Mouse (Mus musculus): ENCODE results near the gene Mapk8.
A peak's percentile ranks its signal among the peaks of the same experiment; 100 is the strongest.

Gene Mapk8

DNA sequence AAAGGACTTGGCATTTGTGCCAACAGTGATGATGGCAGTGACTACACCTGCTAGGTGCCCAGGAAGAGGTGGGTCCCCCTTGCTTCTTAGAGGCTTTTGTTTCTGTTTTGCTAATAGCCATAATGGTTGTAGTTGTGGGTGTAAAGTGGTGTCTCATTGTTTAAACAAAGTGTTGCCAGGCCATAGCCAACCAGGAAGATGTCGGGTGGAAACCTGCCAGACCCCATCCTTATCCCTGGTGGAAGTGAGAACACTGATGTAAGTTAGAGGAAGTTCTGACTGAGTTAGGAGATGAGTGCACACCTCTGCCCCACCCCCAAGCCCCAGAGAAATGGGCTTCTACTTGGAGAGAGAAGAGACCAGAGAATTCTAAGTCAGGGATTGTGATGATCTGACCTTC lies 98.8 kb downstream of the Mapk8 start:
- no peak for DNase-seq (ENCODE audit: low read depth, low spot score)

DNA sequence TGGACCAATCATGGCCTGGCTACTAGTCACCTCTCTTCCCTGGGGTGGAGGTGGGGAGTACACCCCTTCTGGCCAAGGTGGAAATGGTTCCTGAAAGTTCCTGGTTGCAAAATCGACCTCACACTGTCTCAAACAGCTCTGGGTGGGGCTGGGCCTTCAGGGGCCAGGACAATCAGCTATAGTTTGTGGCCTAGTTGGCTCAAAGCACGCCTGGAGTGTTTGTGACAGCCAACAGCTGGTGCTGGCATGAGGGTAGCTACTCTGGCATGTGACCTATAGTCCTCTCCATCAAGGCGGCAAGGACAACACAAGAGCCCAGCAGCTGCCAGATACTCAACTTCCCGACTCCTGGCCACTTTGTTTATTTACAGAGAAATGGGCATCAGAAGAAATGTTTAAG lies 99.2 kb downstream of the Mapk8 start:
- no peak for DNase-seq (ENCODE audit: low read depth, low spot score)

DNA sequence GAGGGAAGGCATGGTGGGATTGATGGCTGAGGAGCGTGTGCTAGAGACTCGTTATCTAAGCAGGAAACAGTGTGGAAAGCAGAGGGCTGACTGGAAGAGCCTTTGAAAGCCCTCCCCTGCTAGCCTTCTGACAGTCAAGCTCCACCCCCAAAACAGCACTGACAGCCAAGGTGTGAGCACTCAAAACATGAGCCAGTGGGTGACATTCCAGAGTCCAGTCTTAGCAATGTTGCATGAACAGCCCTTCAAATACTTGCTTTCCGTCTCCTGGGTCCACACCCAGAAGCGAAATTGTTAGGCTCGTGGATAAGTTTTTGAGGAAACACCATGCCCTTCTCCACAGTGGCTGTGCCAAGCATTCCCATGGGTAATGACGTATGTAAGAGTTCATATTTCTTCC lies 100.4 kb downstream of the Mapk8 start:
- no peak for DNase-seq (ENCODE audit: low read depth, low spot score)

DNA sequence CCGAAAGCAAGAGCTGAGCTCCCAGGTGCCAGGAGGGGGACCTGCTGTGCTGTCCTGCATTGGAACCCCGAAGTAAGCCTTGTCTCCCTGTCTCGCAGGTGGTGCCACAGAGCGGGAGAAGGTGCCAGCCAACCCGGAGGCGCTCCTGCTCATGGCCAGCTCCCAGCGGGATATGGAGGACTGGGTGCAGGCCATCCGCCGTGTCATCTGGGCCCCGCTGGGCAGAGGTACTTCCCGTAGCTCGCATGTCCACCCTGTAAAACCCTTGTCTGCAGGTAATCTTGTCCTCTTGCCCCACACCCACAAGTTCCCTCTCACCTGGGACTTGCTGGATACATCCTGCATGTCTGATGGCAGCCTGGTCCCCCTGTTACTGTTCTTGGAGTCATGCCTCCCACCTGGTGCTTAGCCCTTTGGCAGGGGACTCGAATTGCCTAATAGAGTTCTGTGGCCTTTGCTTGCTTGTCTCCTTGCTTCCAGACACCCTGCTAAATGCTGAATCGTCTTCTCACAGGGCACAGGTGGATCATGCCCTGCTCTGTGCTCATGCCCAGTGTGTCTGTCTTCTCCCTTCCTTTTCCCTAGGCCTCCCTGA lies 103.7 kb downstream of the Mapk8 start:
- no peak for DNase-seq (ENCODE audit: low read depth, low spot score)

DNA sequence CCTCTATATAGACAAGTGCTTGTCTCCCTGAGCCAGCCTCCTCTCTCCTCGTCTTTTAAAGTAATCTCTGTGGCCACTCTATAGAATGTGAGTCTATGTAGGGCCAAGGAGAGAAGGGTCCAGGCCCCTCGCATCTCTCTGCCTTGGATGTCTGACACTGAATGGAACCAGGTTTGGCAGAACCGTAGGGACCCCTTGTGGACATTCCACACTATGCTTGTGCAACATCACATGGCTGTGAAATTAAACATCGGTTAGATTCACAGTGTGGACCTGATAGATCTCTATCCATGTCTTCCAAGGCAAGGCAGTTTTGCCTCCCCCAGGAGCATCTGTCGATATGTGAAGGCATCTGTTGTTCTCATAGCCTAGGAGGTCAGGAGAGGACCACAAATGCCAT lies 108.3 kb downstream of the Mapk8 start:
- DNase-seq (ENCODE audit: low read depth, low spot score) = no peak

DNA sequence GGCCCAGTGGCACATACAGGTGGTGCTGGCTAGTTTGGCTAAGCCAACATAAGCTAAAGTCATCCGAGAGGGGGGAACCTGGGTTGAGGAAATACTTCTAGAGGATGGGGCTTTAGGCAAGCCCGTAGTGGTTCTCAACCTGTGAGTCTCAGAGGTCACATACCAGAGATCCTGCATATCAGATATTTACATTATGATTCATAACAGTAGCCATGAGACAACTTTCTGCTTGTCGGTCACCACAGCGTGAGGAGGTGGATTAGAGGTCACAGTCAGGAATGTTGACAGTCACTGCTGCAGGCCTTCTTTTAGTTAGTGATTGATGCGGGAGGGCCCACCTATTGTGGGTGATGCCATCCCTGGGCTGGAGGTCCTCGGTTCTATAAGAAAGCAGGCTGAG lies 111.2 kb downstream of the Mapk8 start:
- no peak for DNase-seq (ENCODE audit: low read depth, low spot score)

DNA sequence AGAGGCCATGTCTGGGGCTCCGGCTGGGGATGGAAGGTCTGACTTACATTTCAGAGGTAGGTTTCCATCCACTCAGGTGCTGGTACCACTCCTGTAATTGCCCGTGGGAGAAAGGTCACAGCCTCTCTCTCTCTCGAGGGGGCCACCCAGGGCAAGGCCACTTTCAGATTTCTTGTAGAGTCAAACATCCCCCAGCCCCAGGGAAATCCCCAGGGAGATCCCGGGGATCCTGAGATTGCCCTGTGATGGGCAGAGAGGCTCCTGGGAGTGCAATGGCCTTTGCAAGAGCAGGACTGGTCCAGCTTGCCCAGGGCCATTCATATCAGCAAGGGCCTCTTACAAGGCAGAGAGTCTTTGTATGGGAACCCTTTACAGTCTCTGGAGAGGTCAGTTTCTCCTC lies 112.6 kb downstream of the Mapk8 start:
- no peak for DNase-seq (ENCODE audit: low read depth, low spot score)

DNA sequence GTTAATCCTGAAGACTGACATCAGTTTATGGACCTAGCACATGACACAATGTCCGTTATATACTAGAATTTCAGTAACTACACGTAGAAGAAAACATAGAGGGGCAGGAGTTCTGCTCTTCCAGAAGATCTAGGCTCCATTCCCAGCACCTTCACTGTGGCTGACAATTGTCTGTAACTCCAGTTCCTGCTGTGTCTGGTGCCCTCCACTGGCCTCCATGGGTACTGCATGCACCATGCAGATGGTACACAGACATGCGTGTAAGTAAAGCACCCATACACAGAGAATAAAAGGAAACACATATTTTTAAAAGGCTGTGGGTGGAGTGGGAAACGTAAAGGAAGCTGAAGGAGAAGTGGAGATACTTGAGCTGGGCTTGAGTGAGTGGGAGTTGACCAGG lies 113.1 kb downstream of the Mapk8 start:
- DNase-seq (ENCODE audit: low read depth, low spot score) = peak; percentile 71

DNA sequence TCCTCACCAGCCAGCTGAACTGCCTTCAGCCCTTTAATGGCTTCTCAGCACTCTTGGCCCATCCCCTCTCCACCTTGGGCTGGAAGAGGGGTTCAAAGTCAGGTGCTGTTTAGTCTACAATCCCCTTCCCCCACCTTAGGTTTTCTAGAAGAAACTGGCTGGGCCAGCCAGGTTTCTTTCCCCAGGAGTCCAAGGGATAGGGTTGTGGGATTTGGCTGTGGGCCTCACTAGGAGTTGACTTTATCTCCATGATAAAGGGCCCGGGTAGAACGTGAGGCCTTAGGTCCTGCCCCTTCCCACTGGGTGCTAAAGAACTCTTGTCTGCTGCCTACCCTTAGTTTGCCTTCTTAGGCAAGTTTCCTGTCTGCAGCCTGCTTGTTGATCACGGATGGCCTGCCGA lies 115.3 kb downstream of the Mapk8 start:
- peak; percentile 67 for DNase-seq (ENCODE audit: low read depth, low spot score)

DNA sequence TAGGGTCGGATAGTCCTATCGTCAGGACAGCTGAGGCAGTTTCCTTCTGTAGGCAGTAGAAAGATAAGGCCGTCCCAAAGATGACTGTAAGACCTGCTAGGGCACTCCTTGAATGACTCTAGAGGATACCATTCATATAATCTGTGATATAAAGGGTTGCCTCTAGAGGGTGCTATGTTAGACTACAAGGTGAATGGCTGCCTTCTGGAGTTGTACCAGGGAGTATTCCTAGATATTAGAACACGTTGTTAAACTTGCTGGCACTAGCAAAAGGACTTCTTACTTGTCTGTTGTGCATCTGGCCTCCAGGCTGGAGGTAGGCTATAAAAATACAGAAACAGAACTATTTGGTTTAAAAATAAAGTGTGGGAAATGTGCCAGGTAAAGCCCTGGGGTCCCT lies 116.0 kb downstream of the Mapk8 start:
- peak; percentile 67 for DNase-seq (ENCODE audit: low read depth, low spot score)

DNA sequence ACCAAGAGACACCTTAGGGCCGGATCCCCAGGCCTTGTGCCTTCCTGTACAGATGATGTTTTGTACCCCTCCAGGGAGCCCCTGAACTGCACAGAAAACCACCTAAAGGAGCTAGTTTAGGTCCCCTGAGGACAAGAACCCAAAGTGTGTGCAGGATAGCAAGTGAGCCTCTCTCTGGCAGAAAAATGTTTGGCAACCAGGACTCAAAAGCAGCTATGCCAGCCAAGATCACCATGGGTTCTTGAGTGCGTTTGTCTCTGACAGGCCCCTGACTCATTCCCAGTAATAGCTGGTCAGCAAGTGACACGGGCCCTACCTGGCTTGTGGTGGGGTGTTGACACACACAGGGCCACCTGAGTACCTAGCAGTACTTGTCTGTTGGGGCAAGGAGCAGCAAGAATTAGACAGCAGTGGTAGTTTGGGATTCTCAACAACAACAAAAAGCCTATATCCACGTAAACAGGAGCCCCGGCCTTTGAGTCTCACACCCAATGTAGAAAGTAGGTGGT lies 117.6 kb downstream of the Mapk8 start:
- DNase-seq (ENCODE audit: low read depth, low spot score) = no peak

DNA sequence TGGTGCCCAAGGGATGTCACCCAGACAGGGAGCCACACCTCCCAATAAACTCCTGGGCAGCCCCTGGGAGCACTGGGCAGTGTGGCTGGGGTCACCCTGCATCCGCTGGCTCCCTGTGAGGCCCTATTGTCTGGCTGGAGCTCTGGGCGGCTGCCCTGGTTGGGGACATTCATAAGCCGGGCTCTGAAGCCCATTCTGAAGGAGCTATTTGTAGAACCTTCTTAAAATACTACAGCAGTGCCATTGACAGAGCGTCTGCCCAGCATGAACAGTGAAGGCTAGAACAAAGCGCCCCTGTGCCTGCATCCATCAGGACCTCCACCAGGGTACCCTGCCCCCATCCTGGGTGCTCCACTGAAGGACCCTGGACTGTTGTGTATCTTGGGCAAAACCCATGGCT lies 118.6 kb downstream of the Mapk8 start:
- no peak for DNase-seq (ENCODE audit: low read depth, low spot score)

Measured in ZHBTc4 (cell line).